Mouse (Mus musculus) liver, embryonic 13.5 days (tissue): ENCODE results near the gene Spata33. TPM values are rescaled to one million over a fixed set of nuclear protein-coding genes. Genes with fewer than 3 reads are reported as not detected.

Experiments
- ATAC-seq: fragments of 200-750 bp; cut with Nextera tagmentation; 2 replicates; pipeline ENCODE4 v1.8.0; 2017; ENCODE audit warnings: low read depth, mild to moderate bottlenecking, moderate number of reproducible peaks, moderate library complexity
- DNase-seq: peaks from one replicate; pipeline ENCODE4 v3.0.0; 2022
- H3K27ac ChIP-seq: fragments of 300-500 bp; sonication (generic); 2 replicates; pipeline ENCODE4 v1.5.1; 2015; ENCODE audit warnings: moderate library complexity, mild to moderate bottlenecking, inconsistent platforms
- H3K27me3 ChIP-seq: fragments of 300-500 bp; sonication (generic); 2 replicates; pipeline ENCODE4 v1.6.1; 2015; ENCODE audit warnings: mild to moderate bottlenecking, inconsistent platforms
- H3K36me3 ChIP-seq: fragments of 300-500 bp; sonication (generic); 2 replicates; pipeline ENCODE4 v1.6.1; 2015; ENCODE audit warnings: mild to moderate bottlenecking, inconsistent platforms
- H3K4me1 ChIP-seq: fragments of 300-500 bp; sonication (generic); replicated peaks from 2 replicates; pipeline ENCODE4 v1.6.1; 2015; ENCODE audit warnings: inconsistent platforms
- H3K4me2 ChIP-seq: fragments of 300-500 bp; sonication (generic); 2 replicates; pipeline ENCODE4 v1.6.1; 2015; ENCODE audit warnings: inconsistent platforms, mild to moderate bottlenecking, moderate library complexity
- H3K4me3 ChIP-seq: fragments of 300-500 bp; sonication (generic); replicated peaks from 2 replicates; pipeline ENCODE4 v1.5.1; 2015; ENCODE audit warnings: mild to moderate bottlenecking, inconsistent platforms
- H3K9ac ChIP-seq: fragments of 300-500 bp; sonication (generic); 2 replicates; pipeline ENCODE4 v1.6.1; 2015; ENCODE audit warnings: mild to moderate bottlenecking, inconsistent platforms
- H3K9me3 ChIP-seq: fragments of 300-500 bp; sonication (generic); replicated peaks from 2 replicates; pipeline ENCODE4 v1.6.1; 2016; ENCODE audit warnings: inconsistent platforms
- WGBS: fragments of 180-500 bp; shearing (Covaris S2); methylation state at CpG from one replicate; pipeline ENCODE4 v1.1.7; 2015; ENCODE audit not compliant: insufficient replicate concordance; 5-methylcytosine and 5-hydroxymethylcytosine counted together
- polyA plus RNA-seq: library from polyadenylated mRNA; unstranded; fragments of >200 nt; fragmentation: Nextera tagmentation; extraction: Ambion mirVana; gene quantifications from 2 replicates; pipeline ENCODE4 v1.2.1, GENCODE M21; 2015

The Spata33 gene
- polyA plus RNA-seq, 1 experiment from 2014 or later, result 0.37 TPM

DNA sequence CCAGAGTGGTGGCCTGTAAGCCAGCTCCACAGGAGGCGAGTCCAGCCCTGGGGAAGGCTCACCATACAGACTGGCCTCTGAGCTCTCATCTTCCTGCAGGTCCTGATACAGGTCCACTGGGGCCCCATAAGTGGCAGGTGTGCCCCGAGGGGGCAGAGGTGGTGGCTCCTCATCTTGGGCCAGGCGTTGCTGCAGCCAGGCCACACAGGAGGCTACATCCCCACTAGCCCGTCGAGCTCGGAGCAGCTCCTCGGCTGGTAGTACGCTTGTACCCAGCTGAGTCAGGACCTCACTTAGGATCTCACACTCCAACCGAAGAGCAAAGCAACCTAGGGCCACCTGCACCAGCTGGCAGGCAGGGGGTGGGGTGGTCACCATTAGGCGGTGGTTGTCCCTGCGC, 21.1 kb downstream of the Spata33 start:
- ATAC-seq, result no peak
- H3K4me3 ChIP-seq, result no peak overlapping the region
- peaks cover 33% of the 10 kb centered on the region for H3K27me3 ChIP-seq
- DNase-seq, result no peak
- no peaks in the 10 kb centered on the region for H3K9me3 ChIP-seq
- H3K4me1 ChIP-seq, result peaks cover 23% of the 10 kb centered on the region
- WGBS, result 79% methylated on average over 11 of the region's 11 CpGs
- H3K4me2 ChIP-seq, result no peak overlapping the region
- no peak overlapping the region for H3K9ac ChIP-seq
- H3K36me3 ChIP-seq, result 0 out of 2 replicates have a peak, but pooled peaks cover 7% of the 10 kb centered on the region
- no peak overlapping the region for H3K27ac ChIP-seq

DNA sequence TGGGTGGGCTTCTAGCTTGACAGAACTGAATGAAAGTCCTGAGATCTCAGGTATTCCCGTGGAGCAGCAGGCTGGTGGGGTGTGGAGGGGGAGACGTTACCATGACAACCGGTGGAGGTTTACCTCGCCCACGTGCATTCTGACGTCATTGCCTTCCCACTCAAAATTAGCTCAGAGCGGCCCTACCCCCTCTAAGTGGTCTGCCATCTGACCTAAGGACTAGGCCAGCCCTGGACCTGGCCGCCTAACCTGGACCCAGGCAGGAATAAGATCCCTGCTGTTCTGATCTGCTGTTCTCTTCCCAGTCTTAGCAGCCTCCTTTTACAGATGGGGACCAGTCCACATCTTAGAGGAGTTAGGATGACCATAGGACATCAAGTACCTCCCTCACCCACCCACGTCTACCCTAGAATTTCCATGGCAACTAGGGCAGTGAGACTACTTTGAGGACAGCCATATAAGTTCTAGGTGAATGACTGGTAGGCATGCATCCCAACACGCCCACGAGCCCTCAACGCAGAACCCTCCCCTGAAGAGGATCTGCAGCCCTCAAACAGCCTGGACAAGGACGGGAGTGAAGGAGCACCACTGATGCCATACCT, 22.4 kb downstream of the Spata33 start:
- Histone ChIP-seq H3K9ac (peak overlapping the region; percentile 68; the same call in 1 of the 2 replicates), H3K4me2 (peak overlapping the region; percentile 96), H3K27ac (no peak overlapping the region), H3K9me3 (no peaks in the 10 kb centered on the region), H3K4me3 (peak overlapping the region; percentile 68), H3K27me3 (peaks cover 33% of the 10 kb centered on the region), H3K4me1 (peaks cover 23% of the 10 kb centered on the region), H3K36me3 (no peaks in the 10 kb centered on the region)
- ATAC-seq, result no peak
- no peak for DNase-seq
- 30% methylated on average over 13 of the region's 13 CpGs for WGBS

GRCm38 (mm10) chr8:123235520-123236497, 23.2 kb downstream of the Spata33 start, which contains the start of gene Spata2l:
Gene Spata2l (minus strand): TSS chr8:123236233.
- Histone ChIP-seq H3K27me3 (peaks cover 33% of the 10 kb centered on the region), H3K4me3 (peak within 1 kb of the TSS; percentile 68), H3K36me3 (no peaks in the 10 kb centered on the region), H3K27ac (no peak within 1 kb of the TSS), H3K9ac (peak within 1 kb of the TSS; percentile 68), H3K4me1 (peaks cover 23% of the 10 kb centered on the region), H3K9me3 (no peaks in the 10 kb centered on the region), H3K4me2 (peak within 1 kb of the TSS; percentile 96)
- peak; percentile 85 for DNase-seq
- ATAC-seq, result peak; percentile 82
- 1% methylated on average over 57 of the region's 57 CpGs for WGBS

DNA sequence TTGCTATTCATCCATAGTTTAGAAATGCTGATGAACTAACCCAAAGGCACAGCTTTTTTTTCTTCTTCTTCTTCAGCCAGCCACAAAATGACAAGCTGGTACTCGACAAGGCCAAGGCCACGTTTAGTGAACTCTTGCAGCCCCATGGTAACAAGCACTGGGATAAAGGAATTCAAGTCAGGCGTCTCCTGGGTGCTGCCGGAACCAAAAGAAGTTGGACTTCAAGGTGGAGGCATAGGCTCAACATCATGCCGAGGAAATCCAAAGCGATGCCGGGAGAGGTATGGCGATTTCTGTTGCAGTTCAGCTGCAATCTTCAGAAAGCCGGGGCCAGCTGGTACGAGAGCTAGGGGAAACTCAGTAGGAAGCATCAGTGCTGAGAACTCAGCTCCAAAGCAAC, 26.8 kb downstream of the Spata33 start:
- WGBS, result 80% methylated on average over 10 of the region's 10 CpGs
- H3K9ac ChIP-seq, result no peak overlapping the region

DNA sequence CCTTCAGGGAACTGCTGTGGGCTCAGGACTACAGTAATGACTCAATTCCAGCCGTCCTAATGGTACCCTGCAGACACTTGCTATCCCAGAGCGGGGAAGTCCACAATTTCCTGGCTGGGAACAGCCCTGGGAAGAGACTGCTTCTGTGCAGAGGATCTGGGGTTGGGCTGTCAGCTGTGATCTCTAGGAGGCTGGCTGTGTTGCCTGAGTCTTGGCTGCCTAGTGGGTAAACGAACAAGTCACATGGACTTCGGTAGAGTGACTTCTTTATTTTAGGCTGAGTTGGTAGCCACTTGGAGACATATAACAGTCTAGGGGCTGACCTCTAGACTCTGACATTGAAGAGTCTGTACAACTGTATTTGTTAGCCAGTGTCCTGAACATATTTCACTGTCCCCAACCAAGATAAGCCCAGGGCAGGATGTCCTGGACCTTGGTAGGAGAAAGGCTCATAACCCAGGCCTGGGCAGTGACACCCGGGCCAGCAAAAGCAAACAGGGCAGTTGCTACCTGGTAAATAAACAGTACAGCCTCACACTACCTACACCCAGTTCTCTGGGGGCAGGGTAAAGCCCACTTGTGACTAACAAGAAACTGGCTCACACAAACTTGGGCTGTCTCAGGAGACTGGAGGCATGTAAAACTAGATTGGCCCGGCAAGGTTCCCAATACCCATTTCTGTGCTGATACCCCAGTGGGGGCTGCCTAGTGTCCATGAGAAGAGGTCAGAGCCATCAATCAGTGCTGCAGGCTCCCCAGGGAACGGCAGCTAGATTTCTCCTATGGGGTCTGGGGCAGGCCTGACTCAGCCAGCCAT, 29.7 kb downstream of the Spata33 start:
- H3K27ac ChIP-seq, result no peak overlapping the region

More for the DNA sequence above, 26.8 kb downstream of the Spata33 start:
- Histone ChIP-seq H3K4me2 (no peak overlapping the region), H3K27me3 (peaks cover 21% of the 10 kb centered on the region), H3K27ac (no peak overlapping the region), H3K4me3 (no peak overlapping the region), H3K4me1 (peaks cover 23% of the 10 kb centered on the region), H3K36me3 (0 out of 2 replicates have a peak, but pooled peaks cover under 1% of the 10 kb centered on the region), H3K9me3 (no peaks in the 10 kb centered on the region)
- ATAC-seq (no peak), DNase-seq (no peak)

GRCm38 (mm10) chr8:123243053-123243452, 30.4 kb downstream of the Spata33 start:
- DNase-seq (no peak), ATAC-seq (no peak)
- Histone ChIP-seq H3K9me3 (no peaks in the 10 kb centered on the region), H3K4me3 (no peak overlapping the region), H3K4me2 (no peak overlapping the region), H3K9ac (no peak overlapping the region), H3K36me3 (peaks cover 25% of the 10 kb centered on the region), H3K4me1 (no peaks in the 10 kb centered on the region; the same call in 1 of the 2 replicates), H3K27ac (no peak overlapping the region), H3K27me3 (no peaks in the 10 kb centered on the region)
- 60% methylated on average over 11 of the region's 11 CpGs for WGBS

More for the DNA sequence above, 29.7 kb downstream of the Spata33 start:
- no peak overlapping the region for H3K4me2 ChIP-seq
- no peak overlapping the region for H3K9ac ChIP-seq
- WGBS, result 68% methylated on average over 7 of the region's 7 CpGs
- H3K4me3 ChIP-seq, result no peak overlapping the region
- H3K9me3 ChIP-seq, result no peaks in the 10 kb centered on the region
- 0 out of 2 replicates have a peak, but pooled peaks have one; percentile 8 for ATAC-seq
- peaks cover 1% of the 10 kb centered on the region; the same call in 1 of the 2 replicates for H3K27me3 ChIP-seq
- peaks cover 18% of the 10 kb centered on the region; the same call in 1 of the 2 replicates for H3K36me3 ChIP-seq
- H3K4me1 ChIP-seq, result no peaks in the 10 kb centered on the region; the same call in 1 of the 2 replicates
- DNase-seq, result no peak

- H3K9me3 ChIP-seq, result no peaks in the 10 kb centered on the region
- no peak for ATAC-seq
- H3K9ac ChIP-seq, result no peak overlapping the region
- H3K27ac ChIP-seq, result no peak overlapping the region
- no peak overlapping the region for H3K4me3 ChIP-seq
- DNase-seq, result no peak
- H3K36me3 ChIP-seq, result peaks cover 38% of the 10 kb centered on the region
- no peaks in the 10 kb centered on the region for H3K27me3 ChIP-seq
- H3K4me1 ChIP-seq, result no peaks in the 10 kb centered on the region; the same call in 1 of the 2 replicates
- H3K4me2 ChIP-seq, result no peak overlapping the region
- 69% methylated on average over 4 of the region's 4 CpGs for WGBS
Measured at GRCm38 (mm10) chr8:123244382-123244781, 31.8 kb downstream of the Spata33 start.

DNA sequence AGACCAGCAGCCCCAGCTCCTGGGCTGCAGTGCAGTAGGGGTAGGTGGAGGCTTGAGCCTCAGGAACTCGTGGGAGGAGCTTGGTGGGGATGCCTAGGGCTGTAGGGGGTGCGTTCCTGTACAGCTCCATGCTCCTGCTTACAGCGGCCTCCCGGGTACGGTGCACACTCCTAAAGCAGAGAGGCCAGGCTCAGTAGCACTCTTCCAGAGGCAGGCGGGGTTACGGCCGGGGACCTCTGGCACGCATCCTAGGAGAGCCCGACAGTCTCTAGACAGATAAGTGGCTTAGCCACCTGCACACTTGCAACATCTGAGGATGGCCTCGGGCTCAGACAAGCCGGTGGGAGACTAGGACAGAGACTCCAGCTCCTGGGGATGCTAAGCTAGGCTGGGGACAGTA, 32.9 kb downstream of the Spata33 start:
- H3K27me3 ChIP-seq, result no peaks in the 10 kb centered on the region

DNA sequence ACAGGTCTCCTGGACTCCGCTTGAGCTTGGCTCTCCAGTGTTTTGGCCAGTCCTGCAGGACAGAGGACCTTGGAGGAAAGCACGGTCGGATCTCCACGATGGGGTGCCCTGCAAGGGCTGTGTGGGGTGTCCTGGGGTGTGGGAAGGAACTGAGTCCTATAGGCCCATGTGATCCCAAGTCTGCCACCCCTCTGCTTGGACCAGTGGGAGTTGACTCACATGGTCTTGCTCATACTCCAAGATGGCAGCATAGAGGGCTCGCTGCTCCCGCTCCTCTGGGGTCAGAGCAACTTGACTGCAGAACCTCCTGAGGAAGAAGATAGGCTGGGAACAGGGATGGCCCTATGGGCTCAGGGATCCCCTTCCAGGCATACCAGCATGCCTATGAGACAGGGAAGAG, 35.1 kb downstream of the Spata33 start:
- peaks cover 54% of the 10 kb centered on the region for H3K36me3 ChIP-seq
- peaks cover 3% of the 10 kb centered on the region for H3K4me1 ChIP-seq
- no peaks in the 10 kb centered on the region for H3K27me3 ChIP-seq
- no peaks in the 10 kb centered on the region for H3K9me3 ChIP-seq
- H3K9ac ChIP-seq, result no peak overlapping the region
- H3K4me2 ChIP-seq, result no peak overlapping the region
- DNase-seq (no peak), ATAC-seq (no peak)
- H3K4me3 ChIP-seq, result no peak overlapping the region
- 85% methylated on average over 6 of the region's 6 CpGs for WGBS
- no peak overlapping the region for H3K27ac ChIP-seq

More for the DNA sequence above, 32.9 kb downstream of the Spata33 start:
- no peak overlapping the region for H3K4me2 ChIP-seq
- H3K27ac ChIP-seq, result no peak overlapping the region
- H3K9me3 ChIP-seq, result no peaks in the 10 kb centered on the region
- ATAC-seq, result no peak
- H3K4me3 ChIP-seq, result no peak overlapping the region
- no peaks in the 10 kb centered on the region; the same call in 1 of the 2 replicates for H3K4me1 ChIP-seq
- DNase-seq, result no peak
- H3K9ac ChIP-seq, result no peak overlapping the region
- H3K36me3 ChIP-seq, result peaks cover 46% of the 10 kb centered on the region
- WGBS, result 81% methylated on average over 12 of the region's 12 CpGs

- 77% methylated on average over 8 of the region's 8 CpGs for WGBS
- no peak overlapping the region for H3K4me2 ChIP-seq
- H3K27ac ChIP-seq, result no peak overlapping the region
- H3K9ac ChIP-seq, result no peak overlapping the region
- peaks cover 54% of the 10 kb centered on the region for H3K36me3 ChIP-seq
- no peaks in the 10 kb centered on the region for H3K9me3 ChIP-seq
- no peak for ATAC-seq
- H3K4me1 ChIP-seq, result peaks cover 12% of the 10 kb centered on the region
- no peak for DNase-seq
- no peaks in the 10 kb centered on the region for H3K27me3 ChIP-seq
- no peak overlapping the region for H3K4me3 ChIP-seq
Measured at GRCm38 (mm10) chr8:123248596-123248995, 36.0 kb downstream of the Spata33 start.
